Mouse (Mus musculus) lung, postnatal 0 days (tissue): Measurements from ENCODE around the gene Emc6.

Experiments
- CTCF ChIP-seq: IDR thresholded peaks from 2 replicates; pipeline ENCODE4 v1.5.1; 2016; ENCODE audit warnings: antibody characterized with exemption, mild to moderate bottlenecking
- EP300 ChIP-seq: IDR thresholded peaks from 2 replicates; pipeline ENCODE4 v1.6.1; 2016; ENCODE audit warnings: antibody characterized with exemption, mild to moderate bottlenecking, control low read depth

DNA sequence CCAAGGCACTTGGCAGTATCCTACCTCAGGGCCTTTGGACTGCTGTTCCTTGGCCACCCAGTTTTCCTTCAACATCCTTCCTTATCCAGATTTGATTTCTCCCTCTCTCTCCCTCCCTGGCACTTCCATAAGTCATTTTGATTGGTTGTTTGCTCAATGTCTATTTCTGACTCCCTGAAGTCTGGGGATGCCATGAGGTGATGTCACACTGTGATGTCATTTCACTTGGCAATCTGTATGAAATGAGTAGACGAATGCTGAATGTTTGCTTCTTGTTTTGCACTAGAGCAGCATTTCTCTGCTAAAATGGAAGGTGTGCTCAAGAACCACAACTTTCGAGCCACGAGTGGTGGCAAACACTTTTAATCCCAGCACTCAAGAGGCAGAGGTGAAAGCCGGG is 15.2 kb downstream of the Emc6 start:
- no peak for TF ChIP-seq CTCF
- no peak for TF ChIP-seq EP300
